Mouse (Mus musculus): ENCODE data around the gene Traf3ip3. TPM values are rescaled to one million over a fixed set of nuclear protein-coding genes. Genes with fewer than 3 reads are reported as not detected.

Traf3ip3 gene
- polyA plus RNA-seq, 1 experiment = 0.80 TPM

- peak overlapping the region; percentile 42 for H3K27ac ChIP-seq (ENCODE audit: insufficient read depth, low read length)
- TF ChIP-seq POLR2A (IDR thresholded peaks at IDR 0.05; ENCODE audit: borderline replicate concordance, insufficient read depth, low read length) = peak; percentile 97
- TF ChIP-seq CTCF (IDR thresholded peaks at IDR 0.05; ENCODE audit: borderline replicate concordance, insufficient read depth, low read depth, low read length) = no peak
- H3K4me1 ChIP-seq (ENCODE audit: control insufficient read depth, insufficient read depth, low read length) = no peaks in the 10 kb centered on the region; the same call in 1 of the 2 replicates
- WGBS = under 1% methylated on average over 48 of the region's 48 CpGs
- peak overlapping the region; percentile 76 for H3K4me3 ChIP-seq (replicated peaks; ENCODE audit: insufficient read depth, low read depth, low read length)
- no peaks in the 10 kb centered on the region for H3K27me3 ChIP-seq (ENCODE audit: control insufficient read depth, insufficient read depth, low read length)
- peak; percentile 95 to 98 for DNase-seq
These were observed 28.3 kb downstream of the Traf3ip3 start for GRCm38 (mm10) chr1:193172991-193173809.

- no peak for TF ChIP-seq POLR2A (IDR thresholded peaks at IDR 0.05; ENCODE audit: borderline replicate concordance, insufficient read depth, low read length)
- no peak for TF ChIP-seq CTCF (IDR thresholded peaks at IDR 0.05; ENCODE audit: borderline replicate concordance, insufficient read depth, low read depth, low read length)
- no peak for DNase-seq
- Histone ChIP-seq H3K27ac (ENCODE audit: insufficient read depth, low read length) (no peak overlapping the region), H3K4me1 (ENCODE audit: control insufficient read depth, insufficient read depth, low read length) (no peaks in the 10 kb centered on the region; the same call in 1 of the 2 replicates), H3K27me3 (ENCODE audit: control insufficient read depth, insufficient read depth, low read length) (no peaks in the 10 kb centered on the region), H3K4me3 (replicated peaks; ENCODE audit: insufficient read depth, low read depth, low read length) (no peak overlapping the region)
- 34% methylated on average over 2 of the region's 2 CpGs for WGBS
These were observed 31.6 kb downstream of the Traf3ip3 start for GRCm38 (mm10) chr1:193169856-193170255.

- DNase-seq = no peak
- Histone ChIP-seq H3K4me3 (replicated peaks; ENCODE audit: insufficient read depth, low read depth, low read length) (no peak overlapping the region), H3K4me1 (ENCODE audit: control insufficient read depth, insufficient read depth, low read length) (no peaks in the 10 kb centered on the region; the same call in 1 of the 2 replicates), H3K27me3 (ENCODE audit: control insufficient read depth, insufficient read depth, low read length) (no peaks in the 10 kb centered on the region), H3K27ac (ENCODE audit: insufficient read depth, low read length) (no peak overlapping the region)
- 49% methylated on average over 7 of the region's 7 CpGs for WGBS
- TF ChIP-seq CTCF (IDR thresholded peaks at IDR 0.05; ENCODE audit: borderline replicate concordance, insufficient read depth, low read depth, low read length) (no peak), POLR2A (IDR thresholded peaks at IDR 0.05; ENCODE audit: borderline replicate concordance, insufficient read depth, low read length) (no peak)
These were observed 32.3 kb downstream of the Traf3ip3 start for GRCm38 (mm10) chr1:193169228-193169627.

- WGBS = 93% methylated on average over 3 of the region's 3 CpGs
- H3K27me3 ChIP-seq (ENCODE audit: control insufficient read depth, insufficient read depth, low read length) = no peaks in the 10 kb centered on the region
- DNase-seq = no peak
- no peak within 1 kb of the TSS for H3K27ac ChIP-seq (ENCODE audit: insufficient read depth, low read length)
- no peak for TF ChIP-seq CTCF (IDR thresholded peaks at IDR 0.05; ENCODE audit: borderline replicate concordance, insufficient read depth, low read depth, low read length)
- no peak for TF ChIP-seq POLR2A (IDR thresholded peaks at IDR 0.05; ENCODE audit: borderline replicate concordance, insufficient read depth, low read length)
- H3K4me1 ChIP-seq (ENCODE audit: control insufficient read depth, insufficient read depth, low read length) = no peaks in the 10 kb centered on the region; the same call in 1 of the 2 replicates
- no peak within 1 kb of the TSS for H3K4me3 ChIP-seq (replicated peaks; ENCODE audit: insufficient read depth, low read depth, low read length)
These were observed 33.8 kb downstream of the Traf3ip3 start, which contains the start of gene A130010J15Rik for GRCm38 (mm10) chr1:193167746-193168145. TSS of gene A130010J15Rik (plus strand) at chr1:193168046.

GRCm38 (mm10) chr1:193160317-193161032 is 41.0 kb downstream of the Traf3ip3 start:
- WGBS = 22% methylated on average over 18 of the region's 18 CpGs
- TF ChIP-seq CTCF (IDR thresholded peaks at IDR 0.05; ENCODE audit: borderline replicate concordance, insufficient read depth, low read depth, low read length) (no peak), POLR2A (IDR thresholded peaks at IDR 0.05; ENCODE audit: borderline replicate concordance, insufficient read depth, low read length) (no peak)
- H3K27me3 ChIP-seq (ENCODE audit: control insufficient read depth, insufficient read depth, low read length) = no peaks in the 10 kb centered on the region
- no peak for DNase-seq
- H3K4me3 ChIP-seq (replicated peaks; ENCODE audit: insufficient read depth, low read depth, low read length) = no peak overlapping the region
- no peak overlapping the region for H3K27ac ChIP-seq (ENCODE audit: insufficient read depth, low read length)
- no peaks in the 10 kb centered on the region for H3K4me1 ChIP-seq (ENCODE audit: control insufficient read depth, insufficient read depth, low read length)

GRCm38 (mm10) chr1:193159613-193160012 is 41.9 kb downstream of the Traf3ip3 start:
- 77% methylated on average over 1 of the region's 1 CpGs for WGBS
- H3K27me3 ChIP-seq (ENCODE audit: control insufficient read depth, insufficient read depth, low read length) = no peaks in the 10 kb centered on the region
- H3K4me3 ChIP-seq (replicated peaks; ENCODE audit: insufficient read depth, low read depth, low read length) = no peak overlapping the region
- DNase-seq = no peak
- no peaks in the 10 kb centered on the region for H3K4me1 ChIP-seq (ENCODE audit: control insufficient read depth, insufficient read depth, low read length)
- no peak overlapping the region for H3K27ac ChIP-seq (ENCODE audit: insufficient read depth, low read length)
- TF ChIP-seq CTCF (IDR thresholded peaks at IDR 0.05; ENCODE audit: borderline replicate concordance, insufficient read depth, low read depth, low read length) (no peak), POLR2A (IDR thresholded peaks at IDR 0.05; ENCODE audit: borderline replicate concordance, insufficient read depth, low read length) (no peak)

- Histone ChIP-seq H3K4me1 (ENCODE audit: control insufficient read depth, insufficient read depth, low read length) (no peaks in the 10 kb centered on the region), H3K4me3 (replicated peaks; ENCODE audit: insufficient read depth, low read depth, low read length) (no peak overlapping the region), H3K27me3 (ENCODE audit: control insufficient read depth, insufficient read depth, low read length) (no peaks in the 10 kb centered on the region), H3K27ac (ENCODE audit: insufficient read depth, low read length) (no peak overlapping the region)
- TF ChIP-seq POLR2A (IDR thresholded peaks at IDR 0.05; ENCODE audit: borderline replicate concordance, insufficient read depth, low read length) (no peak), CTCF (IDR thresholded peaks at IDR 0.05; ENCODE audit: borderline replicate concordance, insufficient read depth, low read depth, low read length) (no peak)
- DNase-seq = no peak
- WGBS = 75% methylated on average over 3 of the region's 3 CpGs
These were observed 42.3 kb downstream of the Traf3ip3 start for GRCm38 (mm10) chr1:193159163-193159562.
